Mouse (Mus musculus) midbrain, embryonic 14.5 days (tissue): Measurements from ENCODE around the gene Tspan9. TPM values are rescaled to one million over a fixed set of nuclear protein-coding genes. Genes with fewer than 3 reads are reported as not detected.

Experiments
- ATAC-seq: fragments of 200-750 bp; cut with Nextera tagmentation; 2 replicates; pipeline ENCODE4 v1.8.0; 2017; ENCODE audit warnings: moderate number of reproducible peaks, moderate library complexity; ENCODE audit not compliant: low FRiP score, low TSS enrichment
- DNase-seq: peaks from one replicate; pipeline ENCODE4 v3.0.0-alpha.2; 2015
- H3K27ac ChIP-seq: fragments of 300-500 bp; sonication (generic); replicated peaks from 2 replicates; pipeline ENCODE4 v1.5.1; 2014; ENCODE audit warnings: mild to moderate bottlenecking, low read depth, low read length, moderate library complexity
- H3K27me3 ChIP-seq: fragments of 300-500 bp; sonication (generic); 2 replicates; pipeline ENCODE4 v1.6.1; 2014; ENCODE audit warnings: low read length, control low read depth, mixed read lengths; ENCODE audit not compliant: control insufficient read depth, insufficient read depth
- H3K36me3 ChIP-seq: fragments of 300-500 bp; sonication (generic); 2 replicates; pipeline ENCODE4 v1.6.1; 2014; ENCODE audit warnings: low read length, control low read depth; ENCODE audit not compliant: control insufficient read depth, insufficient read depth
- H3K4me1 ChIP-seq: fragments of 300-500 bp; sonication (generic); 2 replicates; pipeline ENCODE4 v1.6.1; 2014; ENCODE audit warnings: mild to moderate bottlenecking, antibody characterized with exemption, low read length, control low read depth; ENCODE audit not compliant: control insufficient read depth, insufficient read depth
- H3K4me2 ChIP-seq: fragments of 300-500 bp; sonication (generic); 2 replicates; pipeline ENCODE4 v1.6.1; 2014; ENCODE audit warnings: mild to moderate bottlenecking, low read length, moderate library complexity
- H3K4me3 ChIP-seq: fragments of 300-500 bp; sonication (generic); replicated peaks from 2 replicates; pipeline ENCODE4 v1.5.1; 2014; ENCODE audit warnings: low read depth, low read length
- H3K9ac ChIP-seq: fragments of 300-500 bp; sonication (generic); replicated peaks from 2 replicates; pipeline ENCODE4 v1.6.1; 2014; ENCODE audit warnings: mild to moderate bottlenecking, low read length, moderate library complexity
- H3K9me3 ChIP-seq: fragments of 300-500 bp; sonication (generic); 2 replicates; pipeline ENCODE4 v1.6.1; 2016; ENCODE audit warnings: low read length, control low read depth, mixed read lengths; ENCODE audit not compliant: control insufficient read depth
- WGBS: fragments of 180-500 bp; shearing (Covaris S2); extraction: QIAGEN DNeasy Blood & Tissue Kit; methylation state at CpG from one replicate; pipeline ENCODE4 v1.1.7; 2014; 5-methylcytosine and 5-hydroxymethylcytosine counted together
- microRNA-seq: library from miRNA; unstranded; fragments of <30 nt; microRNA quantifications from one replicate; pipeline ENCODE4, GENCODE M21; 2016
- polyA plus RNA-seq: library from polyadenylated mRNA; unstranded; fragments of >200 nt; fragmentation: Nextera tagmentation; extraction: Ambion mirVana; gene quantifications from 2 replicates; pipeline ENCODE4 v1.2.1, GENCODE M21; 2014

Tspan9 gene
- polyA plus RNA-seq, 1 experiment from 2014 or later = 31.1 TPM

GRCm38 (mm10) chr6:127921996-127922395 is 221.4 kb downstream of the Tspan9 start:
- H3K4me3 ChIP-seq = no peak overlapping the region
- H3K4me1 ChIP-seq = no peaks in the 10 kb centered on the region
- H3K9ac ChIP-seq = no peak overlapping the region
- no peaks in the 10 kb centered on the region for H3K27me3 ChIP-seq
- no peak overlapping the region for H3K4me2 ChIP-seq
- ATAC-seq (no peak), DNase-seq (no peak)
- H3K9me3 ChIP-seq = no peaks in the 10 kb centered on the region
- WGBS = 48% methylated on average over 9 of the region's 9 CpGs
- H3K36me3 ChIP-seq = no peaks in the 10 kb centered on the region
- no peak overlapping the region for H3K27ac ChIP-seq

- ATAC-seq = no peak
- H3K27ac ChIP-seq = no peak overlapping the region
- no peaks in the 10 kb centered on the region for H3K36me3 ChIP-seq
- peak; percentile 90 for DNase-seq
- no peak overlapping the region for H3K4me2 ChIP-seq
- H3K9me3 ChIP-seq = no peaks in the 10 kb centered on the region
- no peak overlapping the region for H3K9ac ChIP-seq
- H3K4me1 ChIP-seq = no peaks in the 10 kb centered on the region
- no peaks in the 10 kb centered on the region for H3K27me3 ChIP-seq
- H3K4me3 ChIP-seq = no peak overlapping the region
- WGBS = 5% methylated on average over 8 of the region's 8 CpGs
Observed at GRCm38 (mm10) chr6:127920652-127921051, 222.7 kb downstream of the Tspan9 start.

GRCm38 (mm10) chr6:127919491-127919890 is 223.9 kb downstream of the Tspan9 start:
- Histone ChIP-seq H3K4me3 (no peak overlapping the region), H3K27ac (no peak overlapping the region), H3K9me3 (no peaks in the 10 kb centered on the region), H3K9ac (no peak overlapping the region), H3K36me3 (no peaks in the 10 kb centered on the region), H3K4me1 (no peaks in the 10 kb centered on the region), H3K27me3 (no peaks in the 10 kb centered on the region), H3K4me2 (no peak overlapping the region)
- no peak for DNase-seq
- 88% methylated on average over 6 of the region's 6 CpGs for WGBS
- no peak for ATAC-seq

GRCm38 (mm10) chr6:127917712-127918111 is 225.7 kb downstream of the Tspan9 start:
- DNase-seq = no peak
- Histone ChIP-seq H3K36me3 (no peaks in the 10 kb centered on the region), H3K9ac (no peak overlapping the region)

GRCm38 (mm10) chr6:127916993-127917392 is 226.4 kb downstream of the Tspan9 start:
- 0 out of 2 replicates have a peak overlapping the region, but pooled peaks have one; percentile 28 for H3K27ac ChIP-seq
- H3K4me1 ChIP-seq = no peaks in the 10 kb centered on the region
- H3K9me3 ChIP-seq = no peaks in the 10 kb centered on the region
- DNase-seq (no peak), ATAC-seq (no peak)
- no peaks in the 10 kb centered on the region for H3K27me3 ChIP-seq
- WGBS = 55% methylated on average over 3 of the region's 3 CpGs
- H3K4me2 ChIP-seq = no peak overlapping the region
- H3K36me3 ChIP-seq = no peaks in the 10 kb centered on the region
- H3K9ac ChIP-seq = no peak overlapping the region
- H3K4me3 ChIP-seq = no peak overlapping the region

More at GRCm38 (mm10) chr6:127917712-127918111, 225.7 kb downstream of the Tspan9 start:
- Histone ChIP-seq H3K4me2 (no peak overlapping the region), H3K27me3 (no peaks in the 10 kb centered on the region), H3K27ac (no peak overlapping the region), H3K9me3 (no peaks in the 10 kb centered on the region), H3K4me1 (no peaks in the 10 kb centered on the region), H3K4me3 (no peak overlapping the region)
- no peak for ATAC-seq
- 76% methylated on average over 4 of the region's 4 CpGs for WGBS

- 92% methylated on average over 3 of the region's 3 CpGs for WGBS
- ATAC-seq (no peak), DNase-seq (no peak)
Observed at GRCm38 (mm10) chr6:127912938-127913337, 230.5 kb downstream of the Tspan9 start.

GRCm38 (mm10) chr6:127911687-127912086 is 231.7 kb downstream of the Tspan9 start:
- no peaks in the 10 kb centered on the region for H3K27me3 ChIP-seq
- no peak overlapping the region for H3K9ac ChIP-seq
- DNase-seq = no peak
- no peak overlapping the region for H3K4me2 ChIP-seq
- H3K27ac ChIP-seq = no peak overlapping the region
- no peaks in the 10 kb centered on the region for H3K9me3 ChIP-seq
- WGBS = 67% methylated on average over 4 of the region's 4 CpGs
- no peak overlapping the region for H3K4me3 ChIP-seq
- no peak for ATAC-seq
- H3K4me1 ChIP-seq = no peaks in the 10 kb centered on the region
- no peaks in the 10 kb centered on the region for H3K36me3 ChIP-seq

More at GRCm38 (mm10) chr6:127912938-127913337, 230.5 kb downstream of the Tspan9 start:
- H3K9ac ChIP-seq = no peak overlapping the region
- no peaks in the 10 kb centered on the region for H3K4me1 ChIP-seq
- H3K36me3 ChIP-seq = no peaks in the 10 kb centered on the region
- no peaks in the 10 kb centered on the region for H3K27me3 ChIP-seq
- H3K9me3 ChIP-seq = no peaks in the 10 kb centered on the region
- no peak overlapping the region for H3K27ac ChIP-seq
- H3K4me3 ChIP-seq = no peak overlapping the region
- no peak overlapping the region for H3K4me2 ChIP-seq

Small RNAs within 50 kb of the gene (microRNA-seq; reads per million reads assigned to microRNA genes)
- not detected for gene Gm26338

Other genes starting within 250 kb of the Tspan9 start
- gene Tead4, start 157.2 kb upstream of the Tspan9 start, polyA plus RNA-seq = 0.19 and 0.55 TPM in 2 replicates
- 11.5 and 13.8 TPM in 2 replicates for gene Tulp3, start 212.3 kb upstream of the Tspan9 start, polyA plus RNA-seq
- gene Rhno1, start 219.3 kb upstream of the Tspan9 start, polyA plus RNA-seq = 93.8 and 101 TPM in 2 replicates
- gene Foxm1, start 219.4 kb upstream of the Tspan9 start, polyA plus RNA-seq = 5.5 and 9.8 TPM in 2 replicates
- gene Tex52, start 231.9 kb upstream of the Tspan9 start, polyA plus RNA-seq = 0.59 and 1.0 TPM in 2 replicates
- gene Gm44596, start 231.9 kb upstream of the Tspan9 start, polyA plus RNA-seq = not detected in 2 replicates